Mouse (Mus musculus) NIH3T3 (cell line): ENCODE measurements at regions not wholly inside any gene's neighbourhood (a gene's known extent, or its start where the extent isn't known, plus 50 kb on each side); places are given as distances from the start of the nearest gene placed in this dataset.

Experiments used
- DNase-seq: peaks from one replicate; pipeline ENCODE4 v3.0.0-alpha.2; 2012; ENCODE audit warnings: low read depth

DNA sequence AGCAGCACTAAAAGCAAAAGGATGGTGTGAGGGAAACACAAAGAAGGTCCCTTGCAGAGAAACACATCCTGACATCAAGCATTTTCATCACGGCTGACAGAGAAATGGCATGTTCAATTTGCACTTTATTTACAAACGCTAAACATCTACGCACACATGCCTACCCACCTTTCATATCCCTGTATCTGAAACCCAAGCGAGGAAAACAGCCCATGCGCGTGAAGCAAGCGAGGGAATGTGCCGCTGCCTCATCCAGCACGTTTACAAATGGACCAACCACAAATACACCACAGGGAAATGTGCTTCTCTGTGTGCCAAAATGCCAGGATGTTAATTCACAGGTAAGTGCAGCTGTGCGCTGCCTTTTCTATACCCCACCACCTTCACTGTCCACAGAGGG is 399.7 kb upstream of the Pou3f3 start:
- no peak for DNase-seq

DNA sequence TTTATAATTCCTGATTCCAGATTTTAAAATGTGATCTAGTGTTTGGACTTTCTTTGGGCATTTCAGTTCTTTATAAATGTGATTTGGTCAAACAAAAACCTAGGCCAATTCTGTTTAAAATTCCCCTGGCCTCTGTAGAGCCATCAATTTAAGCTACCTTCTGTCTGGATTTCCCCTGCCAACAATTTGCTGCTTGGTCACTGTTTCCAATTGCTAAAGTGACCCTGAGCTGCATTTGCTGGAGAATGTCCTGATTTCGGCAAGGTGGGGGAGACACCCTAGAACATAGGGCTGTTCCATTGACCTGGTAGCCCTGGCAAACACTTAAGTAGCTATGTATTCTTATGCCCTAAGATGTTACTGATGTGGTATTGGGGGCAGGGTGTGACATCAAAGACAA is 386.3 kb upstream of the Pou3f3 start:
- no peak for DNase-seq

DNA sequence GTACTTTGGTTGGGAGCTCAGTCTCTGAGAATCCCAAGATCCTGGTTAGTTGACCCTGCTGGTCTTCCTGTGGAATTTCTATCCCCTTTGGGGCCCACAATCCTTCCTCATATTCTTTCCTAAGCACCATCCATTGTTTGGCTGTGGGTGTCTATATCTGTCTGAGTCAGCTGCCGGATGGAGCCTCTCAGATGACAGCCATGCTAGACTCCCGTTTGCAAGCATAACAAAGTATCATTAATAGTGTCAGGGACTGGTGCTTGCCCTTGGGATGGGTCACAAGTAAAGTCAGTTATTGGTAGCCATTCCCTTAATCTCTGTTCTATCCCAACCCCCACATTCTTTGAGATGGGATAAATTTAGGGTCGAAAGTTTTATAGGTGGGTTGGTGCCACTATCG is 382.1 kb upstream of the Pou3f3 start:
- no peak for DNase-seq

DNA sequence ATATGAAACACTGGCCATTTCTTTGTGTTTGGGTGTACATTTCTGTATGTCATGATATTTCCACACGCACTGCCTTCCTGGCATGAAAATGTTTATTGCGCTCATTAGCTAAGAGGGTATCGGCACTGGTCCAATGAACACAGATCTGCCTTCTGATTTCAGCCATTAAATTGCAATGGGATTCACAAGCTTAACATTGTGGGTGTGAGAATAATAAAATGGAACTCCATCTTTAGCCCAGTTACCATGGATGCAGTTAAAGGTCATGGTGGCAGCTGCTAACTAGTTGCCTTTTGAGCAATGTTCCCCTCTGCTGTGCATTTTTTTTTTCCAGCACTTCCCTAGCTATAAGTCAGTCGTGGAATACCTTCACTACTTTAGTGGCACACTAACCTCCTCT is 343.7 kb upstream of the Pou3f3 start:
- DNase-seq: no peak

DNA sequence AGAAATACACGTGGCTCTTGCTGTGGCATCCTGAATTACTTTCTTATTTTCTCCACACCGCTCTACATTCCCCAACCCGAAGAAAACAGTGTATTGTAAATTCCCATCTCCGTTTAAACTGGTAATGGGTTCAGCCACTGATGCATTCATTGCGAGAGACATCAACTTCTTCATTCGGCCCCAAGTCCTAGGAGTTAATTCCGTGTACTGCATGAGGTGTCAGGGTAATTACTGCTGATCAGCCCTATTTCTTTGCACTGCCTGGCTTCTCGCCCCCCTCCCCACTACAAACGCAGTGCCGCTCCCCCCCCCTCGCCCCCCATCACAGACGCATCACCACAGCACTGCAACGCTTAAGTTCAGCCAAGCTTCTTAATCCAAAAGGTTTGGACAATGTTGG is 343.2 kb upstream of the Pou3f3 start:
- no peak for DNase-seq

DNA sequence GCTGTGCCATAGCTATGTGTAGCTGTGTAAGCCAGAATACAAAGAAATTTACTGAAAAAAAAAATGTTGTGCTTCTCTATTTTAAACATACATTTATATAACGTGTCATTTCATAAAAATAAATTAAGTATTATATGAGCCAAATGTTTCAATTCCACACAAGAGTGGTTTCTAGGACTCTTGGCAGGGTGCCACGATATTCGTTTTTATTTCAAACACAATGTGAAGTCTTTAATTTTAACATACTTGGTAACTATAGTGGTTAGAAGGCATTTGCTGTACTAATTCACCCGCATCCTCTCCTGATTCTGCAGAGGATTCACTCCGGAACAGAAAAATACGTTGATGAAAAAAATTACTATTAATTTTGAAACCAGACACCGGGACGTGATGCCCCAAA is 342.5 kb upstream of the Pou3f3 start:
- DNase-seq: no peak

DNA sequence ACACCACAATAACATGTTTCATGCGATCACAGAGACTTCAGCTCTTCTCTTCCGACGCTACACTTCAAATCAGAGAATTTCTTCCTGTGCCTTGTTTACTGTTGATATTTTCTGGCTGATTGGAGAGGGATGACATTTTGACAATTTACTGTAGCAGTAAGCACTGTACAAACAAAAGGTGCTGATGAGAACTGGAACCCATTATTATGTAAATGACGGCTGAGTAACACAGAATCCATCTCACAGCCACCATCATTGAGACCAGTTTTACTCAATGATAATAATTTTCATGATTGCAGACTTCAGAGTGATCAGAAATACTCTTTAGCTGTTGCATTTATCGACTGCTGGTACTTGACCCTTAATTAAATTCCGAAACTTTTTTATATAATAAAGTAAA is 341.5 kb upstream of the Pou3f3 start:
- DNase-seq: no peak

DNA sequence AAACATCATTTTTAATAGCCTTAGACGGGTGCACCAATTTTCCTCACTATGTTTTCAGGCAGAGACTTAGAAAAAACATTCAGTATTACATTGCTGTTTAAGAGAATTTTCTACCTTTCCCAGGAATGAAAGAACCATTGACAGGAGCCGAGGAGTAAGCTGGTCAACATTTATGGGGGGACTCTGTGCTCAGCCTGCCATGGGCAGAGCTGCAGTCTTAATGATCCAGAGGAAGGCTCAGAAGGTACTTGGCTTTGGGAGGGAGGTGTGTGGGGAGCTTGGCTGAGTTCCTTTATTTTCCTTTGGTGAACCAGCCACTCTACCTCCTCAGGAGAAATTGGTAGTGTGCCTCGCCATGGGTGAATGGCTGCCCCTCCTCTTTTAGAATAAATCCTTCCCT is 333.1 kb upstream of the Pou3f3 start:
- no peak for DNase-seq

DNA sequence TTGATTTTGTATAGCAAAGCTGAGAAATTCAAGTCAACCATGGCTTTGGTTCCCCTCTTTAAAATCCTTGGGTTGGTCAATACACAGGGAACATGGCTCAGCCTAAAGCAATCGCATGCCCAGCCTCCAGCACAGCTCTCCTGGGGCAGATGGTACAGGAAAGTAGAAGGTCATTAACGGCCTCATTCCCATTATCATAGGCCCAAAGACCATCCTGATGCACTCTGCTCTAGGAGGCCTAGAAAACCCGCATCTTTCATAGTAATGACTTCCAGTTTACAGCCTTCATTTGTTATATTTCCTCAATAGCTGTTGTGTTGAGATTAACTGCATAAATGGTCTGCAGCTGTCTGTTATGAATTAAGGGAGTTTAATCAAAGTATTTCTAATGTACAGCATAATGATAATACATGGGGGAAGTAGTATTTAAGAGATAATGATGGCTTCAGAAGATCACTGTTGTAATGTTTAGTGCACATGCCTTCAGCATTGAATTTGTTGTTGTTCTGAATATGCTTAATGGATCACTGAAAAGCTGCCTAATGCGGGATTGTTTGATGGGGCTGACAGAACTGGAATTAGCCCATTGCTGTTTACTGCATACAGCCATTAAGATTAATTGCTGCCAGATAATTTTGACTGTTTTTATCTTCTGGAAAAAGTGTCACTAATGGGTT is 329.8 kb upstream of the Pou3f3 start:
- no peak for DNase-seq

DNA sequence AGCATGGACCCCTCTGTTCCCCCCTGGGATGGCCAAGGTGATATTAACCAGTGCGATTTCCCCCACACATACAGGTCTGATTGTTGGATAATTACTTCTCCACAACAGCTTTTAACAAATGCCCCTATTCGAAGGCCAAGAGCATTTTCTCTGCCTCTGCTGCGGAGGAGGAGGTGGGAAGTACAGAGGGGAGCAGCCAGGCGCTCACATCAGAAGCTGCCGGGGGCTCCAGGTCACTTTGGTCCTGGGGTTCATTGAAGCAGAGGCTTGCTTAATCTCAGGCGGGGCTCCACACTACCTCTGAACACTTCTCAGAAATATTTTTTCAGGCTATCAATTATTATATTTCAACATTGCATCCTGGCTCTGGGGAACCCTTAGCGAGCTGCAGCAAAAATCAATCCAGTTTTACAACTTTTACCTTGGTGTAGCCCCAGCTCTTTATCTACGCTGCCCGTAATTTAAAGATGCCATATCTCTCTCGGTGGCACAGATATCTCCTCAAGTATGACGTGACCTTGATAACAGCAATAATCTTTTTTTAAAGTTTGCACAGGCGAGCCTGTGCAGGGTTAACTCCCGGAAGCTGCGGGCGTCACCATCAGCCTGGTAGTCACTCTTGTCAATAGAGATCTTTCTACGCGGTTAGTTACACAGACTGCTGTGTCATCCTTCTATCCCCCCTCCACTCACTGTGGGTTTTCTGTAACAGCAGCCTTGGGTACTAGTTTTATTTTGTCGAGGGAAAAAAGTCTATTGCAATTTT is 307.5 kb upstream of the Pou3f3 start:
- DNase-seq: no peak

DNA sequence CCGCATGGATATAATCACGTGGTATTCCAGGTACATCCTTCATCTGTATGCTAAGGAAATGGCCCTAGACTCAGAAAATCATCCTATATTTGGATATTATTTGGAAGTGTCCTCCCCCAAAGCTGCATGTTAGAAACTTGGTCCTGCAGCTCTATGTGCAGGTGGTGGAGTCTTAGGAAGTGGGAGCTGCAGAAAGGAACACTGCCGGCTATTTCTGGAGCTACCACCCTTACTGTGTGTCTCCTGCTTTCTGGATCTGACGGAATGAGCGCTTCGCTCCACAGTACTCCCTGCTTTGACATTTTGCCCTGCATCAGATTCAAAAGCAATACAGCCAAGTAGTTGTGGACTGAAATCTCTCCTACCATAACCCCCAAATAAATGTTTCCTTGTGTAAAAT is 306.8 kb upstream of the Pou3f3 start:
- no peak for DNase-seq

DNA sequence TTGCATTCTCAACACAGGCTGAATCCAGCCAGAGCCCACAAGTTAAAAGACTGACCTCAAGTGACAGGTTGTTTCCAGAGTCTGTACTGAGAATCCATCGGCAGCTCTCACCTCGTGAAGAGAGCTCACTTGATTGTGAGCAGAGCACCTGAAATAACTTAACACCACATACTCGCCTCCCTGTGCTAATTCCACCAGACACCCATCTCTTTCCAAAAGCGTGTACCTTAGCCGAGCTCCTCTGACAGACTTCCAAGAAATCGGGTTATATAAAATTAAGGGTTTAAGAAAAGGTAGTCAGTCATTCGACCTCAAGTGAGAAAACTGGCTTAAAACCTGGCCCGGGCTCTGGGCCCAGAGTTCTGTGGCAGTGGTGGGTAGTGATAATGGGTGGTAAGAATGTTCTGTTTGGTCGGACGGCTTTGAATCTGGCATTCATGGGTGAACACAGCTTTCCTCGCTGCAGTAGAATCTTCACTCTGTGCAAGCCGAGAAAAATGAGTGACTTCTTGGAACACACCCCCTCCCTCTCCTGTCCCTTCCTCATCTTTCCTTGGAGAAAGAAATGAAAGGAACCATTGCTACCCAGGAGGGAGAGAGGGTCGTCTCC is 299.8 kb upstream of the Pou3f3 start:
- DNase-seq: no peak

DNA sequence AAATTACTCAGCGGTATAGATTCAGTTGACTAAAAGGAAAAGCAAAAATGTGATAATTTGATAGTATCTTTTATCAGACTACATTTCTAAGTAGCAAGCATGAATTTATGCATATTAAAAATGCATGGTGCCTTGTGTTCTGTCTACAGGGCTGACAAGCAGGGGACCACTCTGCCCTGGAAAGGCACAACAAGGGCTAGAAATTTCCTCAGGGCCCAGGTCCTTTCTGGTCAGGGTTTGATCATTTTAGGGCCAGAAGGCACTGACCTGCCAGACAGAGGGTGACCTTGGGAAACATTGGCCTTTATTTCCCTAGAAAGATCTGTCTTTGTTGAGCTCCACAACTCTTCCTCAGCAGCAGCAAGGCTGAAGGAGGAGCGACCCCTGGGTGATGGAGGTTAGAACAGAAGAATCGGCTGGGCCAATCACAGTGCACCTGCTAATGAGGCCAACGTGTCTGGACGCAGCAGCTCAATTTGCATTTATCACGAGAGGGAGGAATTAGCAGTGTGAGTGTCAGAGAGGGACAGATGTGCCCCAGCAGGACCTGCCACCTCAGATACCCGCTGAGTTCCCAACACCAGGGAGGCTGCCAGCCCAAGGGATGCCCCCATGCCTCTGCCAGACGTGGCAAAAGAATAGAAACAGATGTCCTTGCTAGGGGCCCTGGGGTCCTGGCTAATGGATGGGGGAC is 297.0 kb upstream of the Pou3f3 start:
- DNase-seq: no peak

DNA sequence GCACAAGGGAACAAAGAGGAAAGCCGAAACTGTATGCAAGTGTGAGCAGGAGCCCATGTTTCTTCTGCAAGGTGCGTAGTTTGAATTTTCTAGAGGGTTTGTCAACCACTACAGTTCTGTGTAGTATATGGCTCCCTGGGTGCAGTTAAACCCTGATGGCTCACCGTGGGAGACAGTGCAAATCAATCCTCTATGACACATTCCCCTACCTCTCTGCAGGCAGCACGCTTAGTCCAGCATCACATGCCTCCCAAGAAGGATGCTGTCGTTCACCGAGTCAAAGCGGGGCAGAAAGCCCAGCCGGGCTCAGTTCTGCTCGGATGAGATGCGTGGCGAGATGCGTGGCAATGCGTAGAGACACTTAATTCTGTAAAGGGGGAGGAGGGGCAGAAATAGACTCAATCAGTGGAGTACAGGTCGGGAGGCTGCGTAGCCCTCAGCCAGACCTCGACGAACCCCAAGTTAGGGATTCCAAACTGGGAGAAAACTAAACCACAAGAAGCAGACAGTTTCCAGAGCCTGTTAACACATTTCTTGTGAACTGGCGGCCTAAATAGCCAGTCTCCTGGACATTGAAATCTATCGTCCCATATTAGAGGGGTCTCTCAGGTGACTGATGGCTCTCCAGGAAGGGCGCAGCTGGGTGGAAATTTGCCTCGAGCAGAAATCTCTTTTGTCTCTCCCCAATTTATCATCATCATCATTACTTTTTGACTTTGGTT is 279.6 kb upstream of the Pou3f3 start:
- DNase-seq: no peak

DNA sequence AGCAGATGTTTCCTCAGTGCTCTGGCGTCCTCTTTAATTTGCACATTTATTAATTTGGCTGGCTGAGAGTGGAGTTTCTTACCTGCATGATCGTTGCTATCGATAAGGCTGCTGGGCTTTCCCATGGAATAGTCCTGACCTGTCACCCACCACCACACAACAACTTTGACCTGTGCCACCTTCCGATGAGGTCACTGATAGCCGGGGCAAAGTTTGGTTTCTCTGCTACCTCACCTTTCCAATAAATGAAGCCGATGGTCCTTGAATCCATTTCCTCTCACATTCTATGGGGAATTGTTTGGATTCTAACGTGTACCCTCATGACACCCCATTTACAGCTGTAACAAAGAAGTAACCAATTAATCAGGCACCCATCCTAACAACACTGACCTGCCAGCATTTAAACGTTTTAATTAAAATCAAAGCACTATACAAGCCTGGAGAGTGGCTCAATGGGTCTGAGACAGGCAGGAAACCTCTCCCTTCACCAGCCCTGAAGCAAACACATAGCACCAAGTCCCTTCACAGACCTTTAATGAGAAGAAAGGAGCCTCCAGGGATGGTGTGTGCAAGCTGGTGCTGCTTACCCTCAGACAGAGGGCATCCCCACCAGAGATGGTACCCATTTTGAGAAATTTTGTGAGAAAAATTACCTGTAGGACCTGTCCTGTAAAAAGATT is 278.9 kb upstream of the Pou3f3 start:
- no peak for DNase-seq

DNA sequence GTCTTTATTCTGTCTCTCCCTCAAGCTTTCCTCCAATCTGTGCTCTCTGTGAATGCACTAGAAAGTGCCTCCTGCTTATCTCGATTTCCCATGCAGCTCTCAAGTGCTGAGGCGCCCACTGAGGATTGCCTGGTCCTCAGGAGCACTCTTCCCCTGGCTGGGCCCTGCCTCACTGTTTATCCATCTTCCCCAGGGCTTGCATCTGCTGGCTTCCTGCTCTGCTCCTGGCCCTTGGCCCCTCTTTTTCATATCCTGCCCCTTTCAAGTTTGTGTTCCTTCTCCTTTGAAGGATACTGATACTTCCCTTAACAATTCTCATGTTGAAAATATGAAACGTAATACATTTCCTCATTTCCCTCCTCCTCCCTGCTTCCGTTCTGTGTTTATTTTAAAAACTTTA is 277.8 kb upstream of the Pou3f3 start:
- no peak for DNase-seq

DNA sequence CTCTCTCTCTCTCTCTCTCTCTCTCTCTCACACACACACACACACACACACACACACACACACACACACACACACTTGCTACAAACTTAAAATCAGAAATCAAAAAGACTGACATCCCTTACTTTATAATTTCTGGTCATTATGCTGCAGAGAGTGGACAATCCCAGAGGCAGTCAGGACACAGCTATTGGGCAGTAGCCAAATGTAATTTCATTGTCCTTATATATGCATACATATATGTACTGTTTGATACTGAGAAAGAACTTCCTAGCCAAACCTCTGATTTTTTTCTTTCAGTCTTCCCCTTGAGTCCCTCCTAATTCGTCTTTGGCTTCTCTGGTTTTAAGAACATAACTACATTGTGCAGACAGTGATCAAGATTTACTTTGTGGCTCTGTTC is 277.3 kb upstream of the Pou3f3 start:
- no peak for DNase-seq

DNA sequence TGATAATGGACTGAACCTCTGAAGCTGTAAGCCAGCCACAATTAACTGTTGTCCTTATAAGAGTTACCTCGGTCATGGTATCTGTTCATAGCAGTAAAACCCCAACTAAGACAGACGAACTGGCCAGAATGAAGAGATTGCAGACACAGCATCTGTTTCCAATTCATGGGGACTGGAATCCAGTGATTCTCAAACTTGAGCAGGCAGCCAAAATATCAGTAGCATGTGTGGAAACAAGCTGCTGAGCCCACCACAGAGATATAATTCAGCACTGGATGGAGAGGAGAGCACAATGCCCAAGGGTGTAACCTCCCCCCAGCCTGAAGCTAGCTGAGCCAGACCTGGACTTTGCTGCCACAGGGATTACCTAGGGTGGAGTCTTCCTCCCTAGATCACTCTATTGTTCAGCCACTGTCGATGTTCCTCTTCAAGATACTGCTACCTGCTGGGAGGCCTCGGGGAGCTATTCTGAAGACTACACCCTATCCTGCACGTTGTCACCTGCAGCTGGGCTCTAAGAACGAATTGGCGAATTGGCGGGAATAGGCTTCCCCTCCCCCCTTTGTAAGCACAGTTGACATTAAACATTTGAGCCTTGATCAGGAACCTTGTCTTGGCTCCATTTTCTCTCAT is 259.1 kb upstream of the Pou3f3 start:
- DNase-seq: no peak

DNA sequence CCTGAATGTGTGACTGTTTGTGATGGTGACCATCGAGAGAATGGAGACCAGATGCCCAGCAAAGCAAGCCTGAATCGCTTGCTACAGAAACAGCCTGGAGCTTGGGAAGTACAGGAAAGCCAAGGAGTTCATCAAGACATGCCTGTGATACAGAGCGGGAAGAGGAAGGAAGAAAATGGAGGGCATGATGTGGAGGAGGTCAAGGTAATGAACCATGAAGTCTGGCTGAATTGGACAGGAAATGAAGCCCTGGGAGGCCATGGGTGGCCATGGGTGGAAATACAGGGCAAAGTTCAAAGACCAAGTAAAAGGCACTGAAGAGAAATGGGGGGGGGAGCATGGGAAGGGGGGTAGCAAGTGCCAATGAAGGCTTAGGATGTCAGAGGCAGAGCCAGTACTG is 227.2 kb upstream of the Pou3f3 start:
- no peak for DNase-seq

DNA sequence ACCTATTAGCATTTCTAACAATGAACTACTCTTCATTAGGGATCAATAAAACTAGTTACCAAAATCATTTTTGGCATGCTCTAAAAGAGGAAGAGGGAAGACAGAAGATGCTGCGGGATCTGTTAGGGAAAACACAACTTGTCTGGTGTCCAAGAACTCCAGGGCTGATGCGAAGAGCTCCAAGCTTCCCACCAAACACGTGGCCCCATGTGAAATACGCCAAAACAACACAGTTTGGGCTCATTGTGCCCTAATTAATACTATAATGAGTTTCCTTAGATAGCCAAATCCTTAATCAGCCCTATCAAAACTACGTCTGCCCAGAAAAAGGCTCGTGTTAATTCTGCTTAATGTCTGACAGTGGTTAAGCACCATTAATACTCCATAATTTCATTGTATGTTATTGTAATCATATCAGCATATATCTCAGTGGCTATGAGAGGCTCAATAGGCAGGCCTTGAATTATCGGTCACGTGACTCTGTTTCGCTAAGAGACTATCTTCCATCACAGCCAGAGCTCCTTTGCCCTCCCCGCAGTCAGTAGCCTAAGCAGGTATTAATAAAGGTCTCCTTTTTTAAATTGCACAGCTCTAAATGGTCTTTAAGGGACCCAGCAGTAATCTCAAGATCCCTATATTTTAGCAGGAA is 223.6 kb upstream of the Pou3f3 start:
- DNase-seq: no peak
